Mouse (Mus musculus) stomach, embryonic 16.5 days (tissue): Measurements from ENCODE around the gene Cmtm8. TPM values are rescaled to one million over a fixed set of nuclear protein-coding genes. Genes with fewer than 3 reads are reported as not detected.
A peak's percentile ranks its signal among the peaks of the same experiment; 100 is the strongest.

Experiments used
- ATAC-seq: fragments of 200-750 bp; cut with Nextera tagmentation; 2 replicates; pipeline ENCODE4 v1.8.0; 2017; ENCODE audit warnings: moderate number of reproducible peaks, moderate TSS enrichment; ENCODE audit not compliant: insufficient read depth, low FRiP score
- H3K27ac ChIP-seq: fragments of 300-500 bp; sonication (generic); 2 replicates; pipeline ENCODE4 v1.5.1; 2014; ENCODE audit warnings: low read length
- H3K27me3 ChIP-seq: fragments of 300-500 bp; sonication (generic); 2 replicates; pipeline ENCODE4 v1.6.1; 2014; ENCODE audit warnings: low read length, control low read depth, mixed read lengths; ENCODE audit not compliant: control insufficient read depth, insufficient read depth
- H3K36me3 ChIP-seq: fragments of 300-500 bp; sonication (generic); 2 replicates; pipeline ENCODE4 v1.6.1; 2014; ENCODE audit warnings: low read length; ENCODE audit not compliant: control insufficient read depth, insufficient read depth
- H3K4me1 ChIP-seq: fragments of 300-500 bp; sonication (generic); 2 replicates; pipeline ENCODE4 v1.6.1; 2014; ENCODE audit warnings: low read length, control low read depth, mixed read lengths; ENCODE audit not compliant: control insufficient read depth, insufficient read depth
- H3K4me2 ChIP-seq: fragments of 300-500 bp; sonication (generic); 2 replicates; pipeline ENCODE4 v1.6.1; 2014; ENCODE audit warnings: low read depth, low read length, mixed read lengths
- H3K4me3 ChIP-seq: fragments of 300-500 bp; sonication (generic); replicated peaks from 2 replicates; pipeline ENCODE4 v1.5.1; 2014; ENCODE audit warnings: mild to moderate bottlenecking, low read length
- H3K9ac ChIP-seq: fragments of 300-500 bp; sonication (generic); 2 replicates; pipeline ENCODE4 v1.6.1; 2014; ENCODE audit warnings: low read length
- H3K9me3 ChIP-seq: fragments of 300-500 bp; sonication (generic); replicated peaks from 2 replicates; pipeline ENCODE4 v1.6.1; 2016; ENCODE audit warnings: low read length, control low read depth; ENCODE audit not compliant: control insufficient read depth
- WGBS: fragments of 180-500 bp; shearing (Covaris S2); extraction: QIAGEN DNeasy Blood & Tissue Kit; methylation state at CpG from one replicate; pipeline ENCODE4 v1.1.7; 2014; 5-methylcytosine and 5-hydroxymethylcytosine counted together
- polyA plus RNA-seq: library from polyadenylated mRNA; unstranded; fragments of >200 nt; fragmentation: Nextera tagmentation; extraction: Ambion mirVana; gene quantifications from 2 replicates; pipeline ENCODE4 v1.2.1, GENCODE M21; 2015

Cmtm8 gene
- polyA plus RNA-seq, 1 experiment from 2014 or later = 59.5 TPM

DNA sequence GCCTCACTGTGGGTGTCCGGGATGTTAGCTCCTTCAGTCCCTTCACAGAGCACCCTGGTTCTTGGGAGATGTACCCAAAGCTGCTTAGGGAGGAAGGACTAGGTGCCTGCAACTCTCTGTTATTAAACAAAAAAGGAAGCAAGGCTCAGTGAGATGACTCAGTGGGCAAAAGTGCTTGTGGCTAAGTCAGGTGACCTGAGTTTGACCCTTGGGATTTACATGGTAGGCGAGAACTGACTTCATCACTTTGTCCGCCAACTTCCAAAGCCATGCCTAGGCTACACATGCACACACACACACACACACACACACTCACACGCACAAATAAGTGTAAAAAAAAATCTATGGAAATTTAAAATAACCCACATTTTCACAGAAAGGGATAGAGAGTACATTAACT, 32.0 kb downstream of the Cmtm8 start:
- 74% methylated on average over 4 of the region's 4 CpGs for WGBS
- Histone ChIP-seq H3K4me2 (no peak overlapping the region), H3K9ac (no peak overlapping the region), H3K9me3 (no peaks in the 10 kb centered on the region), H3K27me3 (no peaks in the 10 kb centered on the region), H3K4me3 (no peak overlapping the region), H3K36me3 (no peaks in the 10 kb centered on the region), H3K27ac (no peak overlapping the region), H3K4me1 (0 out of 2 replicates have a peak, but pooled peaks cover 4% of the 10 kb centered on the region)
- no peak for ATAC-seq

DNA sequence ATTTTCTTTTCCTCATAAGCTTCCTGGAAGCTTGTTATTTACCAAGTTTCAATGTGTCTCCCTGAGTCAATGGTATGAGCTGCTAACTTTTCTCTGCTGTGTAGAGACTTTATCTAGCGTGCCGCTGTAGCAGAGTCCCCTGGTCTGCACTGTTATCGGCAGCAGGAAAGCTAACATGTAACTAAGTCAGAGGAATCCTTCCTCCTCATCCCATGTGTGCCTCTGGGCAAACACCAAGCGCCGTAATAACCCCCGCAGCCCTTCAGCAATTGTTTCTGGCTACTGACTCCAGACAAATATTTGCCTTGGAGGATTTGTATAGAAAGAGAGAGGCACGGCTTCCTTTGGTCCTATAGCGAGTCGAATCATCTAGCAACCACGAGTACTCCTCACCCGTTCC, 33.1 kb downstream of the Cmtm8 start:
- H3K4me2 ChIP-seq = 0 out of 2 replicates have a peak overlapping the region, but pooled peaks have one; percentile 1
- H3K9ac ChIP-seq = no peak overlapping the region
- no peaks in the 10 kb centered on the region for H3K27me3 ChIP-seq
- no peak for ATAC-seq
- H3K36me3 ChIP-seq = no peaks in the 10 kb centered on the region
- H3K9me3 ChIP-seq = no peaks in the 10 kb centered on the region
- WGBS = 53% methylated on average over 11 of the region's 11 CpGs
- H3K4me1 ChIP-seq = 0 out of 2 replicates have a peak, but pooled peaks cover 4% of the 10 kb centered on the region
- H3K27ac ChIP-seq = no peak overlapping the region
- no peak overlapping the region for H3K4me3 ChIP-seq

DNA sequence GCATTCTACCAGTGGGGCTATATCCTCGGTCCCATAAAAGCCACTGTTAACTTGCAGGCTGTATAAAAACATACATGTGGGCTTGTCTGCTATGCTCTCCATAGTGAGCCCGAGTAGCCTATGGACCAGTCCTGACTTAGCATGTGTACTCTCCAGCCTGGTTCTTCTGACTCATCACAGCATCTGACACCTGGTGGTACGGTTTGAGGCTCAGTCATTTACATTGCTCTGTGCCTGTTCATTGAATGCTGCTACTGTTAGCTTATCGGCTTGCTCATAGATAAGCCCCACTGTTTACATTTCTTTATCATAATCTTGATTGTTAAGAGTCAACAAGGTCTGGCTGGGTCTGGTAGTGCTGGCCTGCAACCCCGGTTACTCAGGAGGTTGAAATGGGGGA, 35.3 kb downstream of the Cmtm8 start:
- H3K4me1 ChIP-seq = peaks cover 9% of the 10 kb centered on the region
- H3K9ac ChIP-seq = no peak overlapping the region
- H3K4me2 ChIP-seq = no peak overlapping the region
- no peaks in the 10 kb centered on the region for H3K36me3 ChIP-seq
- WGBS = 38% methylated on average over 5 of the region's 5 CpGs
- peak; percentile 83 for ATAC-seq
- H3K4me3 ChIP-seq = no peak overlapping the region
- H3K27me3 ChIP-seq = no peaks in the 10 kb centered on the region
- no peak overlapping the region for H3K27ac ChIP-seq
- no peaks in the 10 kb centered on the region for H3K9me3 ChIP-seq

DNA sequence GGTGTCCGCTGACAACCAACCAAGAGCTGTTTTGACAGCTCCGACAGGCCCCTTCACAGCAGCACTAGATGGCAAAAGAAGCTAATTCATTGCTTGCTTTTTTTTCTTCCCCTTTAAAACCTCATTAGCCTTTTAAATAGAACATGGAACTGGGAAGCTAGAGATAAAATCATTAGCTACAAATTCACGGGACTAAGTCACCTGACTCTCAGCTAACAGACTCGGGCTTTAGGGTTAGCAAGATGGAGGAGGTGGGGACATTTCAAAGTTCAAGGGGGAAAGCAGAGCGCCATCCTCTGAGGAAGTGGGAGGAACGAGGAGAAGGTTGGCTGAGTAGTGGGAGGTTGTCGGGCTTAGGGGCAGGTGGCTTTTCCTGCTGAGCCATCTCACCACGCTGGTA, 36.7 kb downstream of the Cmtm8 start:
- no peak for ATAC-seq
- no peak overlapping the region for H3K27ac ChIP-seq
- no peaks in the 10 kb centered on the region for H3K36me3 ChIP-seq
- no peak overlapping the region for H3K4me3 ChIP-seq
- 61% methylated on average over 8 of the region's 8 CpGs for WGBS
- peaks cover 9% of the 10 kb centered on the region for H3K4me1 ChIP-seq
- no peak overlapping the region for H3K9ac ChIP-seq
- H3K4me2 ChIP-seq = no peak overlapping the region
- no peaks in the 10 kb centered on the region for H3K9me3 ChIP-seq
- no peaks in the 10 kb centered on the region for H3K27me3 ChIP-seq

DNA sequence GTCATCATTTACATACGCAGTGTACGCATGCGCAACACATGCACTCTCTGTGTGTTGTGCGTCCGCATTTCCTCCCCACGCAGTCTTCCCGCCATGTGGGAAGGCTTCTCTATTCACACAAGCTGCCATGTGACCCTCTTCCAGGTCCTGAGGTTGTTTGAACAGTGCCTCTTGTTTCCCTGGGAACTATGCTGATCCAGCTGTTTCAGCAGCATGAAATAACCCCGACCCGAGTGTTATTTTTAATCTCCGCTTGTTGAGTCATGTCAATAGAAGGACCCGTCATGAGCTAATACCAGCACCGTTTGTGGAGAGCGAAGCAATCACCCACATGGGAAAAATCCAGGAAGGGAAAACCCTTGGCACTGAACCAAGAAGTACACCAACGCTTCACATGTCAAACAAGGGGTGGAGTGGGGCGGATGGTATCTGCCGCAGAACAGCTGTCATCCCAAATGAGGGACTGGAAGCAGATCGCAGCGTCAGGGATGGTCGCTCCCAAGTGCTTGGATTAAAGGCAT, 38.7 kb downstream of the Cmtm8 start:
- no peaks in the 10 kb centered on the region for H3K27me3 ChIP-seq
- H3K9ac ChIP-seq = no peak overlapping the region
- no peaks in the 10 kb centered on the region for H3K9me3 ChIP-seq
- 36% methylated on average over 19 of the region's 19 CpGs for WGBS
- H3K36me3 ChIP-seq = no peaks in the 10 kb centered on the region
- peak; percentile 75 for ATAC-seq
- peak overlapping the region; percentile 60 for H3K27ac ChIP-seq
- peaks cover 8% of the 10 kb centered on the region for H3K4me1 ChIP-seq
- peak overlapping the region; percentile 20 for H3K4me2 ChIP-seq
- no peak overlapping the region for H3K4me3 ChIP-seq

DNA sequence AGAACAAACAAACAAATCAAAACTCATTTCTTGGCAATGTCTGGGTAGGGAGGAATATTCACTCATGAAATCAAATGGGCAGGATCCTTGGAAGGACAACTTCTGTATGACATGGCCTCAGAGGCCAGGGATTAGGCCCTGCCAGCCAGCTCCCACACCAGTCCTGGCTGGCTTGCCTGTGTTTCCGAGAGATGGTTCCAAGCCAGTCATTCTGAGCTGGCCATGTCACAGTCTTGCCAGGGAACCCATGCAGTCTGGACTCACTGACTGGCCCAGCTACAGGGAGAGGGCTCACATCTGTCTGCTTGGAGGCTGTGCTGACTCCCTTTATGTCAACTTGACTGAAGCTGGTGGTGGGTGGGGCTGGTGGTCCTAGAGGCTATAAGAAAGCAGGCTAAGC, 41.8 kb downstream of the Cmtm8 start:
- ATAC-seq = no peak
- Histone ChIP-seq H3K9ac (no peak overlapping the region), H3K27me3 (no peaks in the 10 kb centered on the region), H3K9me3 (no peaks in the 10 kb centered on the region), H3K4me3 (no peak overlapping the region), H3K4me1 (peaks cover 8% of the 10 kb centered on the region), H3K27ac (no peak overlapping the region), H3K36me3 (no peaks in the 10 kb centered on the region), H3K4me2 (no peak overlapping the region)
- WGBS = 96% methylated on average over 1 of the region's 1 CpGs

DNA sequence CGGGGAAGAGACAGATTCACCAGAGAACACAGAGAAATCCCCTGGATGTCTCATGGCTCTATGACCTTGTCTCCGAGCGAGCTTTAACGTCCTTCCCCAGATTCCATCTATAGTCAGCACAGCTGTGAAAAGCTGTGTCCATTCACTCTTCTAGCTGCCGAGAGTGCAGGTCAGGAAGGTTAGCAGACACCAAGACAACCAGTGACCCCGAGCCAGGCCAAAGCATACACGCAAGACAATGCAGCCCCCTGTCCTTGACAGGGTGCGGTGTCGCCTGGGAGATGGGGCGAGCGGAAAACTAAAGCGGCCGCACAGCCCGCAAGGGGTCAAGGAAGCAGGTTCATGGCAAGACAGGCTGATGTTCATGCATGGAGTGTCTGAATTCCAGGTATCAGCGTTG, 42.7 kb downstream of the Cmtm8 start:
- Histone ChIP-seq H3K4me2 (no peak overlapping the region), H3K4me3 (no peak overlapping the region), H3K9ac (no peak overlapping the region), H3K36me3 (no peaks in the 10 kb centered on the region), H3K27me3 (no peaks in the 10 kb centered on the region), H3K4me1 (peaks cover 8% of the 10 kb centered on the region), H3K27ac (no peak overlapping the region), H3K9me3 (no peaks in the 10 kb centered on the region)
- WGBS = 51% methylated on average over 15 of the region's 15 CpGs
- ATAC-seq = no peak

DNA sequence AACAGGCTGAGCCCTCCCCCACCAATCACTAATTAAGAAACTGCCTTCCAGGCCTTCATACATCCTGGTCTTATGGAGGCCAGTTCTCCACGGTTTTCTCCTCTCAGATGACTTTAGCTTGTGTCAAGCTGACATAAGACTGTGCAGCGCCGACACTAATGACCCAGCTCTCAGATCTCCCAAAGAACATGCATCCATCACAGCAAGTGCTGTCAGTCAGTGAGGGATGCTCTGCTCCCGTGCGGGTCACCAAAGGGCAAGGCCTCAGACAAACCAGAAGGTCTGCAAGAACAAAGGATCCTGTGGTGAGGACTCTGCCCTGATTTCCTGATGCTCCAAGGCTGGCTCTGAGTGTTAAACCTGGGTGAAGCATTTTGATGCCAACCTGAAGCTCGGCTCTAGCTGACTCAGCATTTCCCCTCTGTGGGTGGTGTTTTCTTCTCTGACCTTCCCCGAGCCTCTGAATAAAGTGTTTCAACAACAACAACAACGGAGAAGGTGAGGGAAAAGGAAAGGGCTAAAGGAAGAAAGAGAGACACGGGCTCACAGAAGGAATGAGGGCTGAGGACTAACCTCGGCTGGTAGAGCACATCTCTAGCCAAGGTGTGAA, 44.4 kb downstream of the Cmtm8 start:
- Histone ChIP-seq H3K9ac (no peak overlapping the region), H3K4me2 (no peak overlapping the region), H3K9me3 (no peaks in the 10 kb centered on the region), H3K36me3 (no peaks in the 10 kb centered on the region), H3K4me1 (peaks cover 4% of the 10 kb centered on the region), H3K27ac (no peak overlapping the region), H3K4me3 (no peak overlapping the region), H3K27me3 (no peaks in the 10 kb centered on the region)
- ATAC-seq = no peak; the same call in 1 of the 2 replicates
- WGBS = 46% methylated on average over 10 of the region's 10 CpGs

DNA sequence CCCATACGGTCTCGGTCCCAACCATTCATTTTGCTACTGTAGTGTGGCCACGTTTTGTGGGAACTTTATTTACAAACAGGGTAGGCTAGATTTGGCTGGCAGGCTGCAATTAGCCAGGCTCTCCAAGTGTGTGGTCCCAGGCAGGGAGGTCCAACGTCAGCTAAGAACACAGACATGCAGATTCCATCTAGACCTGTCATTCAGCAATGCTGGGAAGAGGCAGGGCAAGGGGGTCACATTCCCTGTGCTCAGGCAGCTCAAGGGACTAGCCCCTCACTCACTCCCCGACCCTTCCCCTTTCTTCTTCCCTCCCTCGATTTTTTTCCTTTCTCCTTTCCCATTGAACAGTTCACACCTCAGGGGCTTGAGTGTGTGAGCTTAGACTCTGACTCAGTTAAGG, 45.1 kb downstream of the Cmtm8 start:
- 38% methylated on average over 6 of the region's 6 CpGs for WGBS
- no peak for ATAC-seq
- Histone ChIP-seq H3K9me3 (no peaks in the 10 kb centered on the region), H3K4me1 (peaks cover 2% of the 10 kb centered on the region; the same call in 1 of the 2 replicates), H3K36me3 (no peaks in the 10 kb centered on the region), H3K27ac (no peak overlapping the region), H3K27me3 (no peaks in the 10 kb centered on the region), H3K9ac (no peak overlapping the region; the same call in 1 of the 2 replicates), H3K4me3 (no peak overlapping the region), H3K4me2 (no peak overlapping the region)
